Mouse (Mus musculus): Measurements from ENCODE around the gene Cdc42ep4. TPM values are rescaled to one million over a fixed set of nuclear protein-coding genes. Genes with fewer than 3 reads are reported as not detected.

The Cdc42ep4 gene
- total and polyA plus RNA-seq, 2 experiments from 2014 or later: 12.0 to 33.5 TPM

DNA sequence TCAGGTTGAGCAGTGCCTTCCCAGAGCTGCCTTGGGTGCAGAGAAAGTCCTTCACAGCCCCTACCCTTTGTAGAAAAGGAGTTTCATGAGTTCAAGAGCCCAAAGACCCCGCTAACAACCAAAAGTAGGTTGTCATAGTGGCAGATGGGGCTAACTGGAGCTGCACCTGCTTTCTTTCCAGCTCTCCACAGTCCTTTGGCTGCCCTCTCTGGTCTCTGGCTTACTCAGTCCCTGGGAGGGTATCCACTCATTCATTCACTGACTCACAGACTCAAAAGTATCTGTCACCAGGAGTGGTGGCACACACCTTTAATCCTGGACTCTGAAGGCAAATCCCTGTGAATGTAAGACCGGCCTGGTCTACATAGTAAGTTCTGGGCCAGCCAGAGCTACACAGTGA, 35.5 kb downstream of the Cdc42ep4 start:
- no peak overlapping the region for H3K4me3 ChIP-seq (ENCODE audit: low read depth, low read length)
- ATAC-seq (ENCODE audit: insufficient read depth, low read depth): no peak
- no peak for DNase-seq (ENCODE audit: low spot score)
- no peaks in the 10 kb centered on the region for H3K4me1 ChIP-seq (ENCODE audit: control insufficient read depth, insufficient read depth)
- no peak overlapping the region for H3K27ac ChIP-seq (ENCODE audit: low read depth)
- no peaks in the 10 kb centered on the region for H3K27me3 ChIP-seq (ENCODE audit: control insufficient read depth, insufficient read depth, low read length)
- no peaks in the 10 kb centered on the region for H3K36me3 ChIP-seq (replicated peaks; ENCODE audit: control insufficient read depth, insufficient read depth, low read length)
- no peaks in the 10 kb centered on the region for H3K9me3 ChIP-seq (replicated peaks; ENCODE audit: control insufficient read depth, low read length)
- no peak overlapping the region for H3K4me2 ChIP-seq (ENCODE audit: low read depth, low read length)
- 97% methylated on average over 2 of the region's 2 CpGs for WGBS
- H3K9ac ChIP-seq (replicated peaks; ENCODE audit: low read depth, low read length): no peak overlapping the region
- no peak for TF ChIP-seq CTCF (IDR thresholded peaks at IDR 0.05; ENCODE audit: low read depth)
- no peak for TF ChIP-seq EP300 (IDR thresholded peaks at IDR 0.05; ENCODE audit: low read depth)

DNA sequence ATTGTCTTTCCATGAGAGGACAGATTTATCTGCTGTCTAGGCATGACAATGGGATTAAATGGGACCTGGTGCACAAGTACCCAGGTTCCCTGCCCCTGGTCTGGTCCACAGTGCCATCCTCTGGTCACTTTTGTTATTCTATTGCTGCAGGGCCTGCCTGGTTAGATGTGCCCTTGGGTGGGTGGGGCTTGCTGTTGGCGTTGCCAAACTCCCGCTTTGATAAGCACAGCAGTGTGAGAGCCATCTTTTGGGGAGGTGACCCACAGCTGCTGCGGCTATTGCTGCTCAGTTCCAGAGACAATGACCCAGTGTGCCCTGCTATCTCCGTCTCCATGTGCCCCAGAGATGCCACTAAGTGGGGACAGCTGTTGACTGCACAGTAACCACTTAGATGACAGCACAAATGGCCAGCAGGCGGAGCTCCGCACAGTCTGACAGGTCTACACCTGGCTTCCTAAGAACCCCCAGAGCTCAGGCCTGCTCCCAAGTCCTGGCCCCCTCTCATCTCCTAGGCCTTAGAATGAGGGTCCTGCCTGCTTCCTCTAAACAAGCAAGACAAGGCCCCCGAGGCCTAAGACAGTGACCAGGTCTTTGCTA, 36.5 kb downstream of the Cdc42ep4 start:
- no peaks in the 10 kb centered on the region for H3K36me3 ChIP-seq (replicated peaks; ENCODE audit: control insufficient read depth, insufficient read depth, low read length)
- 57% methylated on average over 7 of the region's 7 CpGs for WGBS
- peaks cover 7% of the 10 kb centered on the region; the same call in 1 of the 2 replicates for H3K4me1 ChIP-seq (ENCODE audit: control insufficient read depth, insufficient read depth)
- no peak overlapping the region for H3K9ac ChIP-seq (replicated peaks; ENCODE audit: low read depth, low read length)
- no peak overlapping the region for H3K4me3 ChIP-seq (ENCODE audit: low read depth, low read length)
- H3K9me3 ChIP-seq (replicated peaks; ENCODE audit: control insufficient read depth, low read length): no peaks in the 10 kb centered on the region
- no peaks in the 10 kb centered on the region for H3K27me3 ChIP-seq (ENCODE audit: control insufficient read depth, insufficient read depth, low read length)
- H3K4me2 ChIP-seq (ENCODE audit: low read depth, low read length): no peak overlapping the region
- no peak overlapping the region for H3K27ac ChIP-seq (ENCODE audit: low read depth)
- TF ChIP-seq EP300 (IDR thresholded peaks at IDR 0.05; ENCODE audit: low read depth) (no peak), CTCF (IDR thresholded peaks at IDR 0.05; ENCODE audit: low read depth) (no peak; the same call in 1 of the 2 replicates)
- DNase-seq (ENCODE audit: low spot score) (no peak), ATAC-seq (ENCODE audit: insufficient read depth, low read depth) (no peak; the same call in 1 of the 2 replicates)

DNA sequence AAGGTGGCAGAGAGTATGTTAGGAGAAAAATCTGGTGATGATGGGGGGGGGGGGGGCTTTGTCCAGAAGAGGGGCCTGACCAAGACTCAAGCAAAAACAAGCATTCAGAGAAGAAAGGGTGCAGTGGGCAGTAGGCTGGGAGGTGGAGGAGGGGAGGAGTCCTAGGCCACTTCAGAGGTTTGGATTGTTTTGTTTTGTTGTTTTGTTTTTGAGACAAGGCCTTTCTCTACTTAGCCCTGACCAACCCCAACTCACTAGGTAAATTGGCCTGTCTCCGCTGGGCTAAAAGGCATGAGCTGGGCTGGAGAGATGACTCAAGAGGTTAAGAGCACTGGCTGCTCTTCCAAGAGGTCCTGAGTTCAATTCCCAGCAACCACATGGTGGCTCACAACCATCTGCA, 40.6 kb downstream of the Cdc42ep4 start:
- H3K4me3 ChIP-seq (ENCODE audit: low read depth, low read length): no peak overlapping the region
- WGBS: 90% methylated on average over 1 of the region's 1 CpGs
- no peaks in the 10 kb centered on the region for H3K36me3 ChIP-seq (replicated peaks; ENCODE audit: control insufficient read depth, insufficient read depth, low read length)
- no peak overlapping the region for H3K9ac ChIP-seq (replicated peaks; ENCODE audit: low read depth, low read length)
- TF ChIP-seq CTCF (IDR thresholded peaks at IDR 0.05; ENCODE audit: low read depth) (no peak), EP300 (IDR thresholded peaks at IDR 0.05; ENCODE audit: low read depth) (no peak)
- no peak for ATAC-seq (ENCODE audit: insufficient read depth, low read depth)
- no peak overlapping the region; the same call in 1 of the 2 replicates for H3K27ac ChIP-seq (ENCODE audit: low read depth)
- H3K27me3 ChIP-seq (ENCODE audit: control insufficient read depth, insufficient read depth, low read length): no peaks in the 10 kb centered on the region
- no peak overlapping the region for H3K4me2 ChIP-seq (ENCODE audit: low read depth, low read length)
- no peak for DNase-seq (ENCODE audit: low spot score)
- no peaks in the 10 kb centered on the region for H3K9me3 ChIP-seq (replicated peaks; ENCODE audit: control insufficient read depth, low read length)
- H3K4me1 ChIP-seq (ENCODE audit: control insufficient read depth, insufficient read depth): peaks cover 7% of the 10 kb centered on the region; the same call in 1 of the 2 replicates

DNA sequence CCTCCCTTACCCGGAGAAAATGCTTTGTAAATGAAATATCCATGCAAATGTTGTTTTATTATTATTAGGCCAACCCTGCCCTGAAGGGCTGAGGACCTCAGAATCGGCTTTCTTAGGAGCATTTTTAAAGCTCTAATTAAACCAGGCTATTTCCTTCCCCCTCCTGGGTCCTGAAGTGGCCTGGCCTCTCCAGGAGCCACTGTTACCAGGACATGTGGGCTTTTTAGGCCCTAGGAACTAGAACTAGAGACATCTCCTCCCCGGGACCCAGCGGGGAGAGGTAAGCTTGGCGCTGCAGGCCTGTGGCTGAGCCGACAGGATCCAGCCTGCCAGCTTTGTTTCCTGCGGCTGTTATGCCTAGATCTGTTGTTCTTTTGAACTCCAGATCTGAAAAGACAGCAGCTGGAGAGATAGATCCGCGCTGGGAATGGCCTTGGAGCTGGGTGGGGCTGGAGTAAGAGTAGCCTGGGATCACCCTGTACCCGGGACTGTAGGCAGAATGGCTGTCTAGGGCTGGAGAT, 41.4 kb downstream of the Cdc42ep4 start:
- no peaks in the 10 kb centered on the region for H3K36me3 ChIP-seq (replicated peaks; ENCODE audit: control insufficient read depth, insufficient read depth, low read length)
- peak overlapping the region; percentile 21; the same call in 1 of the 2 replicates for H3K4me2 ChIP-seq (ENCODE audit: low read depth, low read length)
- H3K27ac ChIP-seq (ENCODE audit: low read depth): peak overlapping the region; percentile 68
- no peaks in the 10 kb centered on the region for H3K27me3 ChIP-seq (ENCODE audit: control insufficient read depth, insufficient read depth, low read length)
- TF ChIP-seq CTCF (IDR thresholded peaks at IDR 0.05; ENCODE audit: low read depth): no peak
- TF ChIP-seq EP300 (IDR thresholded peaks at IDR 0.05; ENCODE audit: low read depth): no peak
- H3K9ac ChIP-seq (replicated peaks; ENCODE audit: low read depth, low read length): peak overlapping the region; percentile 45
- H3K4me1 ChIP-seq (ENCODE audit: control insufficient read depth, insufficient read depth): peaks cover 7% of the 10 kb centered on the region; the same call in 1 of the 2 replicates
- no peaks in the 10 kb centered on the region for H3K9me3 ChIP-seq (replicated peaks; ENCODE audit: control insufficient read depth, low read length)
- peak; percentile 48; the same call in 1 of the 2 replicates for ATAC-seq (ENCODE audit: insufficient read depth, low read depth)
- DNase-seq (ENCODE audit: low spot score): no peak
- WGBS: 21% methylated on average over 10 of the region's 10 CpGs
- no peak overlapping the region for H3K4me3 ChIP-seq (ENCODE audit: low read depth, low read length)

- TF ChIP-seq EP300 (IDR thresholded peaks at IDR 0.05; ENCODE audit: low read depth) (no peak), CTCF (IDR thresholded peaks at IDR 0.05; ENCODE audit: low read depth) (no peak)
- Histone ChIP-seq H3K4me1 (ENCODE audit: control insufficient read depth, insufficient read depth) (peaks cover 7% of the 10 kb centered on the region; the same call in 1 of the 2 replicates), H3K9me3 (replicated peaks; ENCODE audit: control insufficient read depth, low read length) (no peaks in the 10 kb centered on the region), H3K27ac (ENCODE audit: low read depth) (peak within 1 kb of the TSS; percentile 68), H3K9ac (replicated peaks; ENCODE audit: low read depth, low read length) (peak within 1 kb of the TSS; percentile 45), H3K4me3 (ENCODE audit: low read depth, low read length) (peak within 1 kb of the TSS; percentile 11; the same call in 1 of the 2 replicates), H3K27me3 (ENCODE audit: control insufficient read depth, insufficient read depth, low read length) (no peaks in the 10 kb centered on the region), H3K36me3 (replicated peaks; ENCODE audit: control insufficient read depth, insufficient read depth, low read length) (no peaks in the 10 kb centered on the region), H3K4me2 (ENCODE audit: low read depth, low read length) (peak within 1 kb of the TSS; percentile 21; the same call in 1 of the 2 replicates)
- ATAC-seq (ENCODE audit: insufficient read depth, low read depth) (peak; percentile 65), DNase-seq (ENCODE audit: low spot score) (no peak)
- 20% methylated on average over 11 of the region's 11 CpGs for WGBS
Measured at GRCm38 (mm10) chr11:113709731-113710256, 41.9 kb downstream of the Cdc42ep4 start, which contains the start of gene Cpsf4l. Gene Cpsf4l (minus strand): TSS chr11:113710017.

All from heart, postnatal 0 days (tissue).